Mouse (Mus musculus) stomach, embryonic 15.5 days (tissue): ENCODE measurements around the gene Tle2. TPM values are rescaled to one million over a fixed set of nuclear protein-coding genes. Genes with fewer than 3 reads are reported as not detected.
A peak's percentile ranks its signal among the peaks of the same experiment; 100 is the strongest.

Experiments used
- ATAC-seq: fragments of 200-750 bp; cut with Nextera tagmentation; 2 replicates; pipeline ENCODE4 v1.8.0; 2017; ENCODE audit warnings: low read depth, moderate number of reproducible peaks, moderate TSS enrichment; ENCODE audit not compliant: insufficient read depth, low FRiP score
- H3K27ac ChIP-seq: fragments of 300-500 bp; sonication (generic); 2 replicates; pipeline ENCODE4 v1.5.1; 2015; ENCODE audit warnings: mild to moderate bottlenecking, inconsistent platforms
- H3K27me3 ChIP-seq: fragments of 300-500 bp; sonication (generic); replicated peaks from 2 replicates; pipeline ENCODE4 v1.6.1; 2015; ENCODE audit warnings: inconsistent platforms
- H3K36me3 ChIP-seq: fragments of 300-500 bp; sonication (generic); 2 replicates; pipeline ENCODE4 v1.6.1; 2015; ENCODE audit warnings: inconsistent platforms
- H3K4me1 ChIP-seq: fragments of 300-500 bp; sonication (generic); 2 replicates; pipeline ENCODE4 v1.6.1; 2015; ENCODE audit warnings: inconsistent platforms
- H3K4me2 ChIP-seq: fragments of 300-500 bp; sonication (generic); 2 replicates; pipeline ENCODE4 v1.6.1; 2015; ENCODE audit warnings: mild to moderate bottlenecking, inconsistent platforms
- H3K4me3 ChIP-seq: fragments of 300-500 bp; sonication (generic); replicated peaks from 2 replicates; pipeline ENCODE4 v1.5.1; 2015; ENCODE audit warnings: inconsistent platforms
- H3K9ac ChIP-seq: fragments of 300-500 bp; sonication (generic); 2 replicates; pipeline ENCODE4 v1.6.1; 2015; ENCODE audit warnings: inconsistent platforms
- H3K9me3 ChIP-seq: fragments of 300-500 bp; sonication (generic); 2 replicates; pipeline ENCODE4 v1.6.1; 2016; ENCODE audit warnings: inconsistent platforms
- WGBS: fragments of 180-500 bp; shearing (Covaris S2); methylation state at CpG from one replicate; pipeline ENCODE4 v1.1.7; 2015; 5-methylcytosine and 5-hydroxymethylcytosine counted together
- polyA plus RNA-seq: library from polyadenylated mRNA; unstranded; fragments of >200 nt; fragmentation: Nextera tagmentation; extraction: Ambion mirVana; gene quantifications from 2 replicates; pipeline ENCODE4 v1.2.1, GENCODE M21; 2015

The Tle2 gene
- polyA plus RNA-seq, 1 experiment from 2014 or later: 28.8 TPM

GRCm38 (mm10) chr10:81615486-81615885 is 41.1 kb downstream of the Tle2 start:
- no peaks in the 10 kb centered on the region for H3K27me3 ChIP-seq
- H3K27ac ChIP-seq: no peak overlapping the region
- 56% methylated on average over 6 of the region's 6 CpGs for WGBS
- no peaks in the 10 kb centered on the region for H3K9me3 ChIP-seq
- no peak overlapping the region for H3K4me3 ChIP-seq
- ATAC-seq: no peak
- no peaks in the 10 kb centered on the region for H3K36me3 ChIP-seq
- H3K4me1 ChIP-seq: no peaks in the 10 kb centered on the region
- H3K4me2 ChIP-seq: no peak overlapping the region
- no peak overlapping the region for H3K9ac ChIP-seq

GRCm38 (mm10) chr10:81619976-81620375 is 45.6 kb downstream of the Tle2 start:
- Histone ChIP-seq H3K27ac (no peak overlapping the region), H3K27me3 (no peaks in the 10 kb centered on the region), H3K4me2 (no peak overlapping the region), H3K36me3 (peaks cover 6% of the 10 kb centered on the region), H3K9ac (no peak overlapping the region), H3K4me3 (no peak overlapping the region), H3K9me3 (no peaks in the 10 kb centered on the region), H3K4me1 (no peaks in the 10 kb centered on the region)
- WGBS: 76% methylated on average over 5 of the region's 5 CpGs
- ATAC-seq: no peak

GRCm38 (mm10) chr10:81620786-81621185 is 46.4 kb downstream of the Tle2 start:
- Histone ChIP-seq H3K4me2 (no peak overlapping the region), H3K9me3 (no peaks in the 10 kb centered on the region), H3K4me3 (no peak overlapping the region), H3K27ac (no peak overlapping the region), H3K9ac (no peak overlapping the region), H3K36me3 (peaks cover 6% of the 10 kb centered on the region), H3K4me1 (no peaks in the 10 kb centered on the region), H3K27me3 (no peaks in the 10 kb centered on the region)
- WGBS: 56% methylated on average over 9 of the region's 9 CpGs
- ATAC-seq: no peak

GRCm38 (mm10) chr10:81623441-81623840 is 49.1 kb downstream of the Tle2 start:
- no peaks in the 10 kb centered on the region for H3K9me3 ChIP-seq
- H3K4me1 ChIP-seq: peaks cover 16% of the 10 kb centered on the region
- peaks cover 6% of the 10 kb centered on the region for H3K36me3 ChIP-seq
- WGBS: 55% methylated on average over 8 of the region's 8 CpGs
- no peak overlapping the region for H3K4me3 ChIP-seq
- no peak for ATAC-seq
- H3K4me2 ChIP-seq: no peak overlapping the region
- H3K9ac ChIP-seq: no peak overlapping the region
- peak overlapping the region; percentile 17; the same call in 1 of the 2 replicates for H3K27ac ChIP-seq
- H3K27me3 ChIP-seq: no peaks in the 10 kb centered on the region

GRCm38 (mm10) chr10:81626101-81626993 is 52.0 kb downstream of the Tle2 start:
- H3K9ac ChIP-seq: peak overlapping the region; percentile 62; the same call in 1 of the 2 replicates
- 84% methylated on average over 22 of the region's 22 CpGs for WGBS
- no peaks in the 10 kb centered on the region for H3K27me3 ChIP-seq
- no peaks in the 10 kb centered on the region for H3K9me3 ChIP-seq
- peaks cover 6% of the 10 kb centered on the region for H3K36me3 ChIP-seq
- ATAC-seq: no peak
- H3K27ac ChIP-seq: peak overlapping the region; percentile 90; the same call in 1 of the 2 replicates
- peak overlapping the region; percentile 66 for H3K4me3 ChIP-seq
- peaks cover 17% of the 10 kb centered on the region for H3K4me1 ChIP-seq
- peak overlapping the region; percentile 83 for H3K4me2 ChIP-seq

GRCm38 (mm10) chr10:81626994-81627835 is 52.9 kb downstream of the Tle2 start, which contains the start of gene Sirt6:
TSS of gene Sirt6 (minus strand) at chr10:81627797.
- Histone ChIP-seq H3K4me3 (peak within 1 kb of the TSS; percentile 66), H3K9me3 (no peaks in the 10 kb centered on the region), H3K27ac (peak within 1 kb of the TSS; percentile 90), H3K36me3 (peaks cover 6% of the 10 kb centered on the region), H3K27me3 (no peaks in the 10 kb centered on the region), H3K4me1 (peaks cover 17% of the 10 kb centered on the region), H3K4me2 (peak within 1 kb of the TSS; percentile 83), H3K9ac (peak within 1 kb of the TSS; percentile 62)
- ATAC-seq: peak; percentile 90
- 4% methylated on average over 40 of the region's 40 CpGs for WGBS

GRCm38 (mm10) chr10:81627836-81628220 is 53.5 kb downstream of the Tle2 start:
- H3K36me3 ChIP-seq: no peaks in the 10 kb centered on the region; the same call in 1 of the 2 replicates
- no peaks in the 10 kb centered on the region for H3K27me3 ChIP-seq
- H3K4me2 ChIP-seq: peak overlapping the region; percentile 83
- no peak; the same call in 1 of the 2 replicates for ATAC-seq
- peaks cover 17% of the 10 kb centered on the region for H3K4me1 ChIP-seq
- H3K9ac ChIP-seq: peak overlapping the region; percentile 62; the same call in 1 of the 2 replicates
- peak overlapping the region; percentile 90 for H3K27ac ChIP-seq
- H3K9me3 ChIP-seq: no peaks in the 10 kb centered on the region
- 45% methylated on average over 7 of the region's 7 CpGs for WGBS
- H3K4me3 ChIP-seq: peak overlapping the region; percentile 66

GRCm38 (mm10) chr10:81628390-81628789 is 54.0 kb downstream of the Tle2 start, which contains the start of gene Ankrd24:
TSS of gene Ankrd24 (plus strand) at chr10:81628540.
- WGBS: 74% methylated on average over 16 of the region's 16 CpGs
- H3K4me1 ChIP-seq: peaks cover 17% of the 10 kb centered on the region
- H3K4me2 ChIP-seq: peak within 1 kb of the TSS; percentile 83
- ATAC-seq: no peak
- peak within 1 kb of the TSS; percentile 62 for H3K9ac ChIP-seq
- no peaks in the 10 kb centered on the region for H3K9me3 ChIP-seq
- no peaks in the 10 kb centered on the region; the same call in 1 of the 2 replicates for H3K36me3 ChIP-seq
- H3K27ac ChIP-seq: peak within 1 kb of the TSS; percentile 90
- H3K4me3 ChIP-seq: peak within 1 kb of the TSS; percentile 66
- H3K27me3 ChIP-seq: no peaks in the 10 kb centered on the region

GRCm38 (mm10) chr10:81633253-81634099 is 59.1 kb downstream of the Tle2 start:
- Histone ChIP-seq H3K27me3 (no peaks in the 10 kb centered on the region), H3K4me1 (peaks cover 7% of the 10 kb centered on the region; the same call in 1 of the 2 replicates), H3K4me3 (peak overlapping the region; percentile 47), H3K36me3 (no peaks in the 10 kb centered on the region), H3K9ac (peak overlapping the region; percentile 19), H3K9me3 (no peaks in the 10 kb centered on the region), H3K4me2 (peak overlapping the region; percentile 79), H3K27ac (peak overlapping the region; percentile 77)
- WGBS: 4% methylated on average over 37 of the region's 37 CpGs
- ATAC-seq: peak; percentile 93

- WGBS: 17% methylated on average over 8 of the region's 8 CpGs
- Histone ChIP-seq H3K4me1 (peaks cover 6% of the 10 kb centered on the region; the same call in 1 of the 2 replicates), H3K36me3 (no peaks in the 10 kb centered on the region), H3K27ac (no peak overlapping the region), H3K9ac (no peak overlapping the region), H3K4me2 (no peak overlapping the region), H3K27me3 (no peaks in the 10 kb centered on the region), H3K4me3 (no peak overlapping the region), H3K9me3 (no peaks in the 10 kb centered on the region)
- ATAC-seq: no peak
Observed at GRCm38 (mm10) chr10:81636338-81636737, 62.0 kb downstream of the Tle2 start.

- Histone ChIP-seq H3K27ac (no peak overlapping the region), H3K4me3 (no peak overlapping the region), H3K36me3 (no peaks in the 10 kb centered on the region), H3K4me2 (no peak overlapping the region), H3K27me3 (no peaks in the 10 kb centered on the region), H3K9me3 (no peaks in the 10 kb centered on the region), H3K9ac (no peak overlapping the region), H3K4me1 (peaks cover 19% of the 10 kb centered on the region)
- no peak for ATAC-seq
- WGBS: 81% methylated on average over 6 of the region's 6 CpGs
Observed at GRCm38 (mm10) chr10:81638101-81638500, 63.7 kb downstream of the Tle2 start.
